ENCODE assay signal across 8 mouse cellular contexts in the genomic region with DNA sequence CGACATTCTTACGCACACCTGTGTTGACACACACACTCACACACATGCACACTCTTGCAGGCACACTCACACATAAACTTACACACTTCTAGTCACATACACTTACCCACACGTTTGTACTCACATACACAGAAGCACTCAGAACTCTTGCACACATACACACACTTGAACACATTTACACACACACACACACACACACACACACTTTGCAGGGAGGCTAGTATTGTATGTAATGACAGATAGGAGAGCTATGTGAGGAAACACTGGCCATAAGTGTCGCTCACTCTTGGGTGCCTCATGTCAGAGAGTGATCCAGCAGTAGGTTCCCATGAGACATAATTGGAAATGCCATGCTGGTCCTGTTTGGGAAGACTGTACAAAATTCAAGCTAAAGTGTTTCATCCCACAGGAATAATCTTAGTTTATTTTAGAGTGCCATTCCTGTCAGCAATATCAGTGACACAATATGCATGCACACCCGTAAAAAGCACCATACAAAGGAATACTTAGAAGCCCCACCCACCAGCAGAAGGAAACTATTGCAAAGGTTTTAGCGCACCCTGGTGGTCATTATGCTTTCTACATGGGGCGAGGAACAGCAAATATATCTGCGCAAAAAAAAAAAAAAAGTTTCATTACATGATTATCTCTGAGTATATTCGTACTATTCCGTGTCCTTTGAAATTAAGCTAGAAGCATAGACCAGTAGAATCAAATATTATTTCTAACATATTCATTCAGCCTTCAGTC.
DNase-seq lines count a peak whose midpoint lies in the region; ATAC-seq lines count a peak whose summit lies in the region.

No protein-coding gene starts in this region.

- H3K9me3 ChIP-seq in hindbrain, embryonic 15.5 days = no peaks in the 10 kb centered on the region

- DNase-seq in T-cell, adult 2 months (ENCODE audit: low spot score) = peak; percentile 73
- DNase-seq in cerebellum, adult 9-11 months = peak; percentile 67
- peak; percentile 79 to 85 for DNase-seq in frontal cortex, postnatal 36 days (ENCODE audit: low spot score in 2 of 2)
- DNase-seq in layer of hippocampus, postnatal 14 days (ENCODE audit: low spot score in 2 of 2) = peak; percentile 81 to 88
- DNase-seq in lung, postnatal 4 days = peak; percentile 58 to 84
- DNase-seq in right cerebral cortex, adult 18-20 months = peak; percentile 79
- DNase-seq in urinary bladder, postnatal 14 days (ENCODE audit: low spot score) = peak; percentile 86

- no peak overlapping the region for H3K4me3 ChIP-seq in hindbrain, embryonic 15.5 days

- no peaks in the 10 kb centered on the region for H3K27me3 ChIP-seq in hindbrain, embryonic 15.5 days

- H3K27ac ChIP-seq in hindbrain, embryonic 15.5 days (replicated peaks) = no peak overlapping the region

- H3K4me1 ChIP-seq in hindbrain, embryonic 15.5 days (replicated peaks) = 0 out of 2 replicates have a peak, but pooled peaks cover 9% of the 10 kb centered on the region

- no peak overlapping the region for H3K9ac ChIP-seq in hindbrain, embryonic 15.5 days

- H3K36me3 ChIP-seq in hindbrain, embryonic 15.5 days = no peaks in the 10 kb centered on the region

- peak overlapping the region; percentile 40 for H3K4me2 ChIP-seq in hindbrain, embryonic 15.5 days

- WGBS in hindbrain, embryonic 15.5 days = 37% methylated on average over 10 of the region's 10 CpGs

- peak; percentile 87 for ATAC-seq in hindbrain, embryonic 15.5 days (ENCODE audit: low FRiP score, low read depth)
